In genomic region chr19:58849333-58850131, GRCm38 (mm10) we compare ENCODE assay signal across 32 mouse cellular contexts. TPM values are rescaled to one million over a fixed set of nuclear protein-coding genes. Genes with fewer than 3 reads are reported as not detected.
DNase-seq lines count a peak whose midpoint lies in the region; ATAC-seq and TF ChIP-seq lines count a peak whose summit lies in the region.
"Had no signal": no experiment of that assay in that cellular context is flagged by ENCODE, and none has a peak within 500 bp of the region (broad histone marks: within the 10 kb centered on the region; RNA-seq: fewer than 3 reads in every experiment).

No protein-coding gene starts in this region.

- TF ChIP-seq CTCF in intestine, postnatal 0 days (IDR thresholded peaks at IDR 0.05; ENCODE audit: low read depth), result no peak
- no peak for TF ChIP-seq CTCF in lung, postnatal 0 days (IDR thresholded peaks at IDR 0.05)

- H3K9ac ChIP-seq in intestine, postnatal 0 days (ENCODE audit: low read depth, low read length), result no peak overlapping the region
- H3K9ac ChIP-seq in intestine, embryonic 16.5 days (ENCODE audit: low read depth, low read length), result no peak overlapping the region
- H3K9ac ChIP-seq in lung, postnatal 0 days (replicated peaks; ENCODE audit: low read depth), result no peak overlapping the region
- H3K9ac ChIP-seq: embryonic facial prominence, embryonic 15.5 days; intestine, embryonic 15.5 days; limb, embryonic 15.5 days; liver, embryonic 13.5 days; lung, embryonic 14.5 days; neural tube, embryonic 15.5 days had no signal

- WGBS in intestine, postnatal 0 days, result 47% methylated on average over 13 of the region's 13 CpGs
- 59% methylated on average over 13 of the region's 13 CpGs for whole genome bisulfite sequencing in intestine, embryonic 16.5 days
- 62% methylated on average over 13 of the region's 13 CpGs for WGBS in lung, postnatal 0 days

- TF ChIP-seq POLR2A in myocyte (IDR thresholded peaks at IDR 0.05; ENCODE audit: insufficient read length, low read depth), result no peak

- H3K4me2 ChIP-seq in intestine, postnatal 0 days (replicated peaks; ENCODE audit: low read depth), result no peak overlapping the region
- no peak overlapping the region for H3K4me2 ChIP-seq in intestine, embryonic 16.5 days (ENCODE audit: low read depth, low read length)
- H3K4me2 ChIP-seq in lung, postnatal 0 days (replicated peaks; ENCODE audit: low read depth, low read length), result no peak overlapping the region
- H3K4me2 ChIP-seq in myocyte (ENCODE audit: low read depth), result peak overlapping the region; percentile 69
- H3K4me2 ChIP-seq: embryonic facial prominence, embryonic 15.5 days; intestine, embryonic 15.5 days; limb, embryonic 15.5 days; liver, embryonic 13.5 days; lung, embryonic 14.5 days; neural tube, embryonic 15.5 days had no signal

- no peak overlapping the region for H3K27ac ChIP-seq in intestine, postnatal 0 days (ENCODE audit: low read depth, low read length)
- H3K27ac ChIP-seq in intestine, embryonic 16.5 days (ENCODE audit: low read length), result no peak overlapping the region
- H3K27ac ChIP-seq in lung, postnatal 0 days (ENCODE audit: low read length), result no peak overlapping the region
- H3K27ac ChIP-seq: embryonic facial prominence, embryonic 10.5 days; embryonic facial prominence, embryonic 15.5 days; hindbrain, postnatal 0 days; intestine, embryonic 15.5 days; limb, embryonic 10.5 days; limb, embryonic 15.5 days; liver, embryonic 13.5 days; neural tube, embryonic 15.5 days had no signal

- DNase-seq in 3T3-L1 (ENCODE audit: low read depth, low spot score), result peak; percentile 55
- DNase-seq in lung, postnatal 0 days (ENCODE audit: low spot score), result peak; percentile 37
- DNase-seq in retina, embryonic 14.5 days (ENCODE audit: low spot score), result no peak
- DNase-seq in heart, adult 11 months, result no peak
- DNase-seq: adrenal gland, adult 8-10 months; cerebellum, adult 8-10 months; cerebellum, postnatal 25 days; gastrocnemius, postnatal 36 days; heart, postnatal 14 days; kidney, adult 9 months; kidney, postnatal 25 days; liver, embryonic 13.5 days; lung, embryonic 14.5 days; midbrain, embryonic 14.5 days; right cerebral cortex, postnatal 25 days; thymus, adult 2 months; thymus, postnatal 36 days had no signal

- no peaks in the 10 kb centered on the region for H3K27me3 ChIP-seq in intestine, postnatal 0 days (replicated peaks; ENCODE audit: control insufficient read depth, insufficient read depth, low read length)
- H3K27me3 ChIP-seq in intestine, embryonic 16.5 days (replicated peaks; ENCODE audit: control insufficient read depth, insufficient read depth, low read length), result no peaks in the 10 kb centered on the region
- no peaks in the 10 kb centered on the region for H3K27me3 ChIP-seq in lung, postnatal 0 days (replicated peaks; ENCODE audit: insufficient read depth, low read length)
- no peaks in the 10 kb centered on the region for H3K27me3 ChIP-seq in myocyte (ENCODE audit: control insufficient read depth, insufficient read depth, insufficient read length)
- H3K27me3 ChIP-seq: embryonic facial prominence, embryonic 15.5 days; intestine, embryonic 15.5 days; limb, embryonic 15.5 days; liver, embryonic 13.5 days; neural tube, embryonic 15.5 days had no signal

- H3K36me3 ChIP-seq in intestine, postnatal 0 days (ENCODE audit: control insufficient read depth, insufficient read depth), result no peaks in the 10 kb centered on the region
- H3K36me3 ChIP-seq in intestine, embryonic 16.5 days (ENCODE audit: control insufficient read depth, insufficient read depth, low read length), result no peaks in the 10 kb centered on the region
- H3K36me3 ChIP-seq in lung, postnatal 0 days (ENCODE audit: insufficient read depth, low read length), result no peaks in the 10 kb centered on the region
- no peaks in the 10 kb centered on the region for H3K36me3 ChIP-seq in myocyte (ENCODE audit: control insufficient read depth, insufficient read depth)
- H3K36me3 ChIP-seq: embryonic facial prominence, embryonic 10.5 days; embryonic facial prominence, embryonic 15.5 days; intestine, embryonic 15.5 days; limb, embryonic 15.5 days; liver, embryonic 13.5 days; neural tube, embryonic 15.5 days had no signal

- ATAC-seq in intestine, postnatal 0 days, result 0 out of 2 replicates have a peak, but pooled peaks have one; percentile 34
- ATAC-seq in intestine, embryonic 16.5 days, result no peak
- no peak for ATAC-seq in lung, postnatal 0 days
- ATAC-seq: forebrain, embryonic 14.5 days; hindbrain, postnatal 0 days; intestine, embryonic 15.5 days had no signal

- no peaks in the 10 kb centered on the region for H3K9me3 ChIP-seq in intestine, postnatal 0 days (ENCODE audit: control insufficient read depth)
- H3K9me3 ChIP-seq in intestine, embryonic 16.5 days (ENCODE audit: control insufficient read depth, low read length), result no peaks in the 10 kb centered on the region
- no peaks in the 10 kb centered on the region for H3K9me3 ChIP-seq in lung, postnatal 0 days (ENCODE audit: low read length)
- H3K9me3 ChIP-seq: embryonic facial prominence, embryonic 15.5 days; intestine, embryonic 15.5 days; limb, embryonic 10.5 days; limb, embryonic 15.5 days; liver, embryonic 13.5 days; neural tube, embryonic 15.5 days had no signal

- H3K79me2 ChIP-seq in myocyte (ENCODE audit: control insufficient read depth, insufficient read depth), result peaks cover 19% of the 10 kb centered on the region

- no peak overlapping the region for H3ac ChIP-seq in myocyte (ENCODE audit: control insufficient read depth, insufficient read length)

- no peak overlapping the region for H3K4me3 ChIP-seq in intestine, postnatal 0 days (ENCODE audit: low read depth, low read length)
- no peak overlapping the region for H3K4me3 ChIP-seq in intestine, embryonic 16.5 days (ENCODE audit: low read length)
- H3K4me3 ChIP-seq in lung, postnatal 0 days (ENCODE audit: low read depth, low read length), result no peak overlapping the region
- no peak overlapping the region for H3K4me3 ChIP-seq in myocyte
- H3K4me3 ChIP-seq: embryonic facial prominence, embryonic 10.5 days; embryonic facial prominence, embryonic 15.5 days; intestine, embryonic 15.5 days; limb, embryonic 10.5 days; limb, embryonic 15.5 days; liver, embryonic 13.5 days; neural tube, embryonic 15.5 days had no signal

- TF ChIP-seq EP300 in lung, postnatal 0 days (IDR thresholded peaks at IDR 0.05), result no peak

- H3K4me1 ChIP-seq in intestine, postnatal 0 days (replicated peaks; ENCODE audit: control insufficient read depth, insufficient read depth, low read length), result peaks cover 11% of the 10 kb centered on the region
- peaks cover 17% of the 10 kb centered on the region for H3K4me1 ChIP-seq in intestine, embryonic 16.5 days (ENCODE audit: control insufficient read depth, insufficient read depth, low read length)
- no peaks in the 10 kb centered on the region; the same call in 1 of the 2 replicates for H3K4me1 ChIP-seq in lung, postnatal 0 days (ENCODE audit: insufficient read depth, low read depth, low read length)
- H3K4me1 ChIP-seq: embryonic facial prominence, embryonic 15.5 days; limb, embryonic 15.5 days; neural tube, embryonic 15.5 days had no signal

TF ChIP-seq in myocyte, 11 proteins besides CTCF, POLR2A, EP300 and RAD21:
- TF ChIP-seq REST (IDR thresholded peaks at IDR 0.05; ENCODE audit: insufficient read depth, insufficient read length) (no peak), MAX (IDR thresholded peaks at IDR 0.05; ENCODE audit: low read depth) (no peak), E2F4 (IDR thresholded peaks at IDR 0.05; ENCODE audit: insufficient read depth) (no peak), USF1 (IDR thresholded peaks at IDR 0.05; ENCODE audit: low read depth) (no peak), MYOG (IDR thresholded peaks at IDR 0.05; ENCODE audit: control insufficient read depth in 1 of 3, insufficient read depth in 1 of 3, insufficient read length in 2 of 3, low read depth in 2 of 3) (no peak), SRF (IDR thresholded peaks at IDR 0.05; ENCODE audit: control insufficient read depth, insufficient read length, low read depth) (no peak), CEBPB (IDR thresholded peaks at IDR 0.05; ENCODE audit: insufficient read depth, poor library complexity, severe bottlenecking) (no peak), POLR2AphosphoS2 (IDR thresholded peaks at IDR 0.05; ENCODE audit: insufficient read length, low read depth) (no peak), TCF12 (IDR thresholded peaks at IDR 0.05; ENCODE audit: insufficient read depth, poor library complexity, severe bottlenecking) (no peak), MYOD1 (IDR thresholded peaks at IDR 0.05; ENCODE audit: control insufficient read depth in 1 of 3, insufficient read length in 2 of 3, low read depth in 2 of 3) (no peak), TCF3 (IDR thresholded peaks at IDR 0.05; ENCODE audit: insufficient read length, low read depth) (no peak)

RNA-seq across cellular contexts. Expression of gene 1700019N19Rik, which starts 55.3 kb away (rescaled TPM):
- polyA plus RNA-seq in intestine, postnatal 0 days (2015; fragmentation: Nextera tagmentation; extraction: Ambion mirVana), result not detected in 2 replicates
- polyA plus RNA-seq in intestine, embryonic 16.5 days (2015; fragmentation: Nextera tagmentation; extraction: Ambion mirVana), result not detected in 2 replicates
- not detected in 2 replicates for polyA plus RNA-seq in lung, postnatal 0 days (2015; fragmentation: Nextera tagmentation; extraction: Ambion mirVana)
- polyA plus RNA-seq in myocyte (2012; fragmentation: generic; extraction: Trizol), result not detected
- polyA plus RNA-seq: activated CD4-positive, CD25-positive, alpha-beta regulatory T cell, adult 4 months; embryonic facial prominence, embryonic 15.5 days; forebrain, embryonic 14.5 days; heart, embryonic 14.5 days; hindbrain, embryonic 11.5 days; hindbrain, postnatal 0 days; intestine, embryonic 15.5 days; limb, embryonic 10.5 days; limb, embryonic 15.5 days; lung, embryonic 14.5 days; midbrain, embryonic 14.5 days; neural tube, embryonic 15.5 days; spleen, adult 2 months had no signal

Comparison
In these comparisons a context has a peak if more than half of its experiments do, and no peak if none do; other contexts are left out.
1. DNase-seq: peak in 3T3-L1 (single experiment) and lung, postnatal 0 days (single experiment); none in retina, embryonic 14.5 days (single experiment) and heart, adult 11 months (single experiment).